Mouse (Mus musculus): Measurements from ENCODE around the gene Scgb1c1.

The Scgb1c1 gene

DNA sequence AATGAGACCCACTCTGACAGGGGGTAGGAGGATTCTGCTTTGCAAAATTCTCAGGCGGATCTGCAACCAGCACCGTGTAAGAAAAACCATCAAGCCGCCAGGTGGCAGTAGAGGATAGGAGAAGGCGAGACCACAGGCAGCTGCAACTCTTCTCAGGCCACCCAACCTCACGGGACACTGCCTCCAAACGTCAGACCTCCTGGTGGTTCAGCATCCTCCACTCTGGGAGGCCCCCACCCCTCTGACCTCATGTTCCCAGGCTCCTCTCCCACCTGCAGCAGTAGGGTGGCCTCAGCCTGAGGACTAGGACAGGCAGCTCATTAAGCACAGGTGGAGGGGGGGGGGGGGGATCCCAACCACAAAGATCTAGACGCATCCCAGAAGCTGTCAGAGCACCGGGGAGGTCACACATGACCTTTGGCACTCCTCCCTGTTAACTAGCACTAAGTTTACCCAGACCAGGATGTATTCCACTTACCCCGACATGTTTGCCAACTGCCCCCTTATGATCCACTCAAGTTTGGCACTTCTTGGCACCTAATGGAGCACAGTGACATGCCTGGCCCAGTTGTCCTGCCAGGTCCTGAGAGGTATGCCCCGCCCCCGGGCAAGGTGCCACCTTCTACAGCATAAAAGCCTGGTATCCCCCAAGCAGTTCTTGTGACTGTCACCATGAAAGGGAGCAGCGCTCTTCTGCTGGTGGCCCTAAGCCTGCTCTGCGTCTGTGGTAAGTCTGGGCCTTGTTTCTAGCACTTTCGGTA lies at the start of gene Scgb1c1:
Gene Scgb1c1 (plus strand): TSS at position 643 of the 761 bp plus-strand sequence.
- peak; percentile 74 to 91 for DNase-seq (ENCODE audit: low spot score in 2 of 2)

DNA sequence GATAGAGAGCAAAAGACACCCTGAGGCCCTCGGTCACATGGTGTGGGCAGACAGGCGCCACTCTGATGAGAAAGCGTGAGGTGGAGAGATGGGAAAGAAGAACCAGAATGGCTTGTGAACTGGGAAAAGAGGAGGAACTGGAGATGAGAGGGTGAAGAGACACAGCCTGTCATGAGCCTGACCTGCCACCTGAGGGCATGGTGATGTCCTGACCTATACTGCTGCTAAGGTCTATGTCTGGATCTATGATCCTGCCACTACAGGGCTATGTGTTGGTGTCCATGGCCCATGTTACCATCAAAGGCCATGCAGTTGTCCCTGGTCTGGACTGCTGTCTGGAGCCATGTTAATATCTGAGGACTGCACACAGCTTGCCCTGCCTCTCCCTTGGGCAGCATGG lies 47.7 kb upstream of the Scgb1c1 start:
- DNase-seq (ENCODE audit: low spot score in 2 of 2): no peak

DNA sequence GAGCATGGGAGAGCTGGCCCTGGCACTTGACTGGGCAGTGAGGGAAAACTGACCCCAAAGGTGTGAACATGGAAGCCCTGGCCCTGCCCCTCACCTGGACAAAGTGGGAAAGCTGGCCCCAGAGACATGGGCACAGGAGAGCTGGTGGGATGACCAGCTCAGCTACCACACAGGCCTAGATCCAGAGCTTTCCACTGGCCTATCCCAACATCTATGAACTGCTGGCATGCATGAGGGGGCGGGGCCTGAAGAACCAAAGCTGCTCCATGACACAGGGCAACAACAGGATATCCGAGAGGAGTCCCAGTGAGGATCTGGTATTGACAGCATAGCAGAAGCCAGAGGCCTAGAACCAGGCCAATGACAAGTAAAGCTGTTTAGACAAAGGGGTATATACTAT lies 47.1 kb upstream of the Scgb1c1 start:
- DNase-seq (ENCODE audit: low spot score in 2 of 2): no peak

DNA sequence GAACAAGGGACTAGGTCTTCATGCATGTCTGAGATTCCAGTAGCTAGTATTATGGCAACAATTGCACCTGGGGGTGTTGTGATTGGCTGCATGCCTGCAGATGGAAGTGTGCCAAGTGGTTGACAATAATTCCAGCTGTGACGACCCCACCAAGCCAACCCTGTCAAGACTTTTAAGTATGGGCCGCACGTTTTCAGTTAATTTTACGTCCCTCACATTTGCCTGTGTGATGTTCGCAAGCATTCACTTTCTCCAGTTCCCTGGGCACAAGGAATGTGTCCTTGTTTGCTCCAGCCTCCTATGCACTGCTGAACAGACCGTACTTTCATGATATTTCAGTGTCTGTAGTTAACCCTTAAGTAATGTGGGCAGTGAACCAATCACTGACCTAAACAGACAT lies 42.7 kb upstream of the Scgb1c1 start:
- no peak for DNase-seq (ENCODE audit: low spot score in 2 of 2)

DNA sequence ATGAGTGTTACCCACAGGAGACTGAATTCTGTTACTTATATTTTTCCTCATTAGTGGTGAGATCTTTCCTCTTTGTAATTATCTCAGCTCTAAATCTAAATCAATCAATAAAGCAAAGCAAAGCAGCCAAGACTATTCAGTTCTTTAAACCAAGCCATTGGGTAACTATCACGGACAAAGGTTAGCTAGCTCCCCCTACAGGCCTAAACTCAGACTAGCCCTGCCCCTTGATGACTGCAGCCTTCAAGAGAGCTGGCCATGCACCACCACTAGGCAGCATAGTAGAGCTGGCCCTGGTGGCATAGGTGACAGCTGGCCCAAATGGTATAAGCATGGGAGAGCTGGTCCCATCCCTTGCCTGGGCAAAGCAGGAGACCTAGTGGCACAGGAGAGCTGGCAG lies 39.6 kb upstream of the Scgb1c1 start:
- no peak for DNase-seq (ENCODE audit: low spot score in 2 of 2)

DNA sequence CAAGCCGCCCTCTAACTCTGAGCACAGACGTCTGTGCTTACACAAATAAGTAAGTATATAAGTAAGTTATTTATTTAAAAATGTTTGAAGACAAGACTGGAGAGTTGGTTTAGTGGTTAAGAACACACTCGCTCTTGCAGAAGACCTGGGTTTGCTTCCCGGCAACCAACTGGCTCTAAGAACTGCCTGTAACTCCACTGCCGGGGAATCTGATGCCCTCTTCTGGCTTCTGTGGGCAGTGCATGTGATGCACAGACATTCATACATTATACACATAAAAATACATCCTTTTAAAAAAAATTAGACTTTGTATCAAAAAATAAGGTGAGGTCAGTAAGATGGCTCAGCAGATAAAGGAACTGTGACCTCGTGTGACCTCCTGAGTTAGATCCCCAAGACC lies 34.9 kb upstream of the Scgb1c1 start:
- no peak for DNase-seq (ENCODE audit: low spot score in 2 of 2)

DNA sequence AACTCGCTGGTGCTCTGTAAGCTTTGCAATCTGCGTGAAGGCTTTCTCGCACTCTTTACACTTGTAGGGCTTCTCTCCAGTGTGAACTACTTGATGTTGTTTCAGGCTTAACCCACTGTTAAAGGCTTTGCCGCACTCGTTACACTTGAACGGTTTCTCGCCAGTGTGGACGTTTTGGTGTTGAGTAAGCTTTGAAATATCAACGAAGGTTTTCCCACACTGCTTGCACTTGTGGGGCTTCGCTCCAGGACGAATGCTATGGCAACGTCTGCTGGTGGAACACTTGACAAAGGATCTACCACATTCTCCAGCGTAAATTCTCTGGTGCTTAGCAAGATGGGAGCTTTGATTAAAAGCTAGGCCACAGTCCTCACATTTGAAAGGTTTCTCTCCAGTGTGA lies 33.6 kb upstream of the Scgb1c1 start:
- no peak for DNase-seq (ENCODE audit: low spot score in 2 of 2)

DNA sequence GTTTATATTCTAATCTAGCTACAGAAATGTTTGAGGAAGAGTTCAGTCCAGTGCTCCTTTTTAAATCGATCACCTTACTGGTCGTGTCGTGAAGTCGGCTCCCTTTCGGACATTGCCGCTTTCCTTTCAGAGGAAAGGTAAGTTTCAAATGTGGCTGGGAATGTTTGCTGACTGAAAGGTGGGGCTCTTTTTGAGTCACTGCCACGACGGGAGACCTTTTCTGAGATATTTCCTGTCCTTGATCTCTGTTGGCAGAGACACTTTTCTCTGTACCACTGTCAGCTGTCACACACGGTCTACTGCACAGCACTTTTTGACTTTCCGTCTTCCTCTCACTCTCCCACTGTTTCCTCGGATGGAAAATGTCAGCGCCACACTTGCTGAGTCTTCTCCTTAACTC lies 32.5 kb upstream of the Scgb1c1 start:
- DNase-seq (ENCODE audit: low spot score in 2 of 2): no peak

DNA sequence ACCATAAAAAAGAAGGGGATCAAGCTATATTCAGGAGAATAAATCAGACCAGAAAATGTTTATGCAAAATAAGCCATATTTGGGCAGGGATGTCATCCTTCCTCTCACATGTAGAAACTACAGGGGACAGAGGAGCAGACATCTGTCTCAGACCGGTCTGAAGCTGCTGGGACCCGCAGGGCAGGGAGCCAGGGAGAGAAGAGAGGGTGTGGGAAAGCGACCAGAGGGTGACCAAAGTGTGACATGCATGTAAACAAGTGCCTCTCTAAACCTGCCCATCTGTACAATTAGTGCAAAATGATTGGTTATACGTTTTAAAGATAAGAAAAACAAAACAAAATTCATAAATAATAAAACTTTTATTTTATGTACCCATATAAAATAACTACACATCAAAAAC lies 25.2 kb upstream of the Scgb1c1 start:
- no peak for DNase-seq (ENCODE audit: low spot score in 2 of 2)

DNA sequence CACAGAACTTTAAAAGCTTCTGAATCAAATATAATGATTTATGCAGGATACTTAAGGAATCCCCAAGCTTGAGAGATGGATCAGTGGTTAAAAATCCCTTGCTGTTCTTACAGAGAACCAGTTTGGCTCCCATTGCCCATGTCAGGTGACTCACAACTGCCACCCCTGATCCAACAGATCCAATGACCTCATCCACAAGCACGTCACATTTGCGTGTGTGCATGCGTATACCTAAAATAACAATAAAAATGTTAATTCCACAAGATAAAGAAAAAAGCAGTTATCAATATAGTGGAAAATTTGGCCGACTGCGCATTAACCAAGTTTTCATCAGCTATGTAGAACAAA lies 24.1 kb upstream of the Scgb1c1 start:
- no peak for DNase-seq (ENCODE audit: low spot score in 2 of 2)

DNA sequence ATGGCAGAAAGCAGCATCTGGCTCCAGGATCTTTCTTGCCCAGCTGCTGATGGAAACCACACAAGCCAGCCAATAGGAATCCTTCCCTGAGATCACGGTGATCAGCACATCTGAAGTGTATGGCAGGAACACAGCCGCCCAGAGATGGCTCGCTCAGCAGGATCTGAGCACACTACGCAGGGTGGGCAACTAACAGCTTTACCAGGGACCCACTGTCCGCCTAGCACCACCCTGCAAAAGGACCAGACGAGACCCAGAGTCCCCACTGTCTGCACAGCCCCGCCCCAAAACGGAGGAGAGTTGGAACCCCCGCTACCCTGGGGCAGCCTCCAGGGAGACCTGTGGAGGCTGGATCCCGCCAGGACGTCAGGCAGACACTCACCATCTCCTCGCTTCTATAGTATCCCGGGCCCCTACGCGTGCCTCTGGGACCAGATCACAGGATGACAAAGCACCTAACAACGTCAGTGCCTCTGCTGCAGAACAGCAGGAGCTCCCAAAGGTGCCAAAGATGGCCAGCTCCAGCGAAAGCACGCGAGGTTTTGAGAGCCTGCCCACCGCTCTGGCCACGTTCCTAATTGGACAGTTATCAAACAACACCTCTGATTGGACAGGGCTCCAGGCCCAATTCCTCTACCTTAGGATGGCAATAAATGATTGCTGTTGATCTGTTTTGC lies 23.6 kb upstream of the Scgb1c1 start, which contains the start of gene Zfp941:
Gene Zfp941 (minus strand): TSS at position 526 of the 677 bp plus-strand sequence.
- no peak for DNase-seq (ENCODE audit: low spot score in 2 of 2)

DNA sequence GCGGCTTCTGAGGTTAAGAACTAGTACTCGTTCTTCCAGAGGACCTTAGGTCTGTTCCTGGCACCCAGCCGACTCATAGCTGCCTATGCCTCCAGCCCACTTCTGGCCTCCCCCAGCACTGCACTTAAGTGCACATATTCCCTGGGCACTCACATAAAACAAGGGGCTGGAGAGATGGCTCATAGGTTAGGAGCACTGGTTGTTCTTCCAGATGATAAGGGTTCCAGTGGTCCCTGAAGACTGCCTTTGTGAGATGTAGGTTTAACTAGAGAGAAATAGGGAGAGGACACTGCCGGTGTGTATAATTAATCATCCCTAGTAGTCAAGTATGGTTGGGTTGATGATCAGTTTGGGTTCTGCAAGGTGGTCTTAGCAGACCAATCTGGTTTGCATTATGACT lies 22.6 kb upstream of the Scgb1c1 start:
- no peak for DNase-seq (ENCODE audit: low spot score in 2 of 2)

DNA sequence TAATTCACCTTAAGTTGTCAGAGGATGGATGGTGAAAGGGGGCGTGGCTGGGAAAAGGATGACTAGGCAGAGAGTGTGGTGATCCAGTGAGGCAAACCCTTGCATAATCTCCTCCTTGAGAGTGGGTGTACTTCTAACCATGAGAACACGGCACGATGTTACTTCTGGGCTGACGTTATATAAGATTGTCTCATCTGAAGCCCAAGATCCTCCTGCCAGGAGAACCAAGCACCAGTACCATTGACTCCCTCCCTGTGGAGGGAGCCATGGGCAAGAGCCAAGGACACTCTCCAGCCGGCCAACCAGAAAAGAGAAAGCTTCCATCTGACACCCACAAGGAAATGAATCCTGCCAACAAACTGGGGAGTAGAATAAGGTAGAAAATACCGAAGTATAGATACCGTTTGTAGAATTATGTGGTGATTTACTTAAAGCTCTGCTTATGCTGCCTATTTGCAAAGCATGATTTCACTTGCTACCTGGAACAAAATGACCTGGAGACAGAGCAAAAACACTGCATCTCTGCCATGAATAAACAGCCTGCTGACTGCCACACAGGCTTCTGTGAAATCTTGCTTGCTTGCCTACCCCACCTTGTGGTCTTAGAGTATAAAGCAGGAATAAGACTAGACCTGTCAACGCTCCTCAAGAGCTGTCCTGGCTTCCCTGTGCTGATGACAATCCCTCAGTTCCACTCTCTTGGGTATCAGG lies 17.0 kb upstream of the Scgb1c1 start:
- no peak for DNase-seq (ENCODE audit: low spot score in 2 of 2)

DNA sequence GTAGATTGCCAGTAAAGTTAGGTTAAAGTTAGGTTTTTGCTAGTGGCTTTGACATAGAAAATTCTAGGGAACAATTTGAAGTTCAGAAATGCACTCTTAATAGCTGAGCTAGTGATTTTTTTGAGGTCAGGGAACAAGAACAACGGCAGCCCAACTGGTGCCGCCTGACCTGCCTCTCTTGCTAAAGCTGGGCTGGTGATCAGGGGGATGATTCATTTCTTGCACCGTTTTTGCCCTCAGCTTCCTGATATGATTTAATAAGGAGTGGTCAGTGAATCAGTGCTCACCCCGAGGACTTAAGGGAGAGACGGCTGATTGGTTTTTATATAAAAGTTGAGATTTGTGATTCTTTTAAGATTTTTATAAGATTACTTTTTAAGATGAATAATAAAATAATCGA lies 13.9 kb upstream of the Scgb1c1 start:
- DNase-seq (ENCODE audit: low spot score in 2 of 2): no peak

DNA sequence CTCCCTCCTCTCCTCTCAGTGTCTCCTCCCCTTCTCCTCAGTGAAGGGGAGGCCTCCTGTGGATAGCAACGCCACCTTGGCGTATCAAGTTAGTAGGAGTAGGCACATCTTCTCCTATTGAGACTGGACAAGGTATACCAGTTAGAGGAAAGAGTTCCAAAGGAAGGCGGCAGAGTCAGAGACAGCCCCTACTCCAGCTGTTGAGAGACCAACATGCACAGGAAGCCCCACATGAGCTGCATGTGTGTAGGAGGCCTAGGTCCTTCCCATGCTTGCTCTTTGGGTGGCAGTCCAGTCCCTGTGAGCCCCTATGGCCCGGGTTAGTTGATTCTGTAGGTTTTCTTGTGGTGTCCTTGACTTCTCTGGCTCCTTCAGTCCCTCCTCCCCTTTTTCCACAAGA lies 12.0 kb upstream of the Scgb1c1 start:
- no peak for DNase-seq (ENCODE audit: low spot score in 2 of 2)

DNA sequence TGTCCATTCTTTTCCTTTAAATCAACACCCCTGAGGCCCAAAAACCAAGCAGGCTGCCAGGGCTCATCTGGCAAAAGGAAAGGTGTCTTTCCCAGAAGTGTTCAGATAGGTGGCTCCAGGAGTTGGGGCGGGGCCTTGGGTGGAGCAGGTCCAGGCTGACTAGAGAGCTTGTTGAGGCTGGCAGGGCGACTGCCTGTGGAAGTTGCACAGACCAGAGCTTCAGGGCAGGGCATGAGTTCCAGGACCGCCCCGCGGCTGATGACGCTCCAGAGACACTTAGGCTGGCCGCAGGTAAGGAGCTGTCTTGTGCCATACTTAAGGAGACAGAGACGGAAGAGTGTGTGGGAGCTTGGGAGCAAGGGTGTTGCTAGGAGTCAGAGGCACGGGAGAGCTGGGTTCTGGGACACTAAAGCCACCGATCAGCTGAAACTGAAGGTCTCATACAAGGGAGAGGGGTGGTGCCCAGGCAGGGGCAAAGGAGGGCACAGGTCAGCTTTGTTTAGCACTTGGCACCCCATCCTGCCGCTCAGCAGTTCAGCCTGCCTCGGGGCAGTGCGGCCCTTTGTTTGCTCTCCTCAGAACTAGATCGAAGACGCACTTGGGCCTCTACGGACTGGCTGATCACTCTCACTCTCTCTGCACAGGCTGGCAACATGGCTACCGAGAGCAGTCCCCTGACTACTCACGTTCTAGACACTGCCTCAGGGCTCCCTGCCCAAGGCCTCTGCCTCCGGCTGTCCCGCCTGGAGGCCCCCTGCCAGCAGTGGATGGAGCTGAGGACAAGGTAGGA lies 10.2 kb upstream of the Scgb1c1 start, which contains the start of gene Urah:
Gene Urah (plus strand): TSS at position 51 of the 790 bp plus-strand sequence.
- DNase-seq (ENCODE audit: low spot score in 2 of 2): no peak

DNA sequence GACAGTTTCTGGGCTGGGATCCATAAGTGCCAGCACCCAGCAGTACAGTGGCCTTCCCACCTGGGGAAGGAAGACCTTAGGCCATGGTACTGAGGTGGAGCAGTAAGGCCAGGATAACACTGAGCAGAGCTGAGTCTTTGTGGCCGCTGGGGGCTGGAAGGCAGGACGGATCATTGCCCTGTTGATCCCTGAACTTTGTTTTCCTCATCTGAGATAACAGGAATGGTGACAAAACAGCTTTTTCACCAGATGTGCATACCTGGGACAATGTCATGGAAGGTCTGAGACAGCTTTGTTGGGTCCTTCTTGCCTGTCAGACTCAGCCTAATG lies 9.6 kb upstream of the Scgb1c1 start:
- no peak for DNase-seq (ENCODE audit: low spot score in 2 of 2)

DNA sequence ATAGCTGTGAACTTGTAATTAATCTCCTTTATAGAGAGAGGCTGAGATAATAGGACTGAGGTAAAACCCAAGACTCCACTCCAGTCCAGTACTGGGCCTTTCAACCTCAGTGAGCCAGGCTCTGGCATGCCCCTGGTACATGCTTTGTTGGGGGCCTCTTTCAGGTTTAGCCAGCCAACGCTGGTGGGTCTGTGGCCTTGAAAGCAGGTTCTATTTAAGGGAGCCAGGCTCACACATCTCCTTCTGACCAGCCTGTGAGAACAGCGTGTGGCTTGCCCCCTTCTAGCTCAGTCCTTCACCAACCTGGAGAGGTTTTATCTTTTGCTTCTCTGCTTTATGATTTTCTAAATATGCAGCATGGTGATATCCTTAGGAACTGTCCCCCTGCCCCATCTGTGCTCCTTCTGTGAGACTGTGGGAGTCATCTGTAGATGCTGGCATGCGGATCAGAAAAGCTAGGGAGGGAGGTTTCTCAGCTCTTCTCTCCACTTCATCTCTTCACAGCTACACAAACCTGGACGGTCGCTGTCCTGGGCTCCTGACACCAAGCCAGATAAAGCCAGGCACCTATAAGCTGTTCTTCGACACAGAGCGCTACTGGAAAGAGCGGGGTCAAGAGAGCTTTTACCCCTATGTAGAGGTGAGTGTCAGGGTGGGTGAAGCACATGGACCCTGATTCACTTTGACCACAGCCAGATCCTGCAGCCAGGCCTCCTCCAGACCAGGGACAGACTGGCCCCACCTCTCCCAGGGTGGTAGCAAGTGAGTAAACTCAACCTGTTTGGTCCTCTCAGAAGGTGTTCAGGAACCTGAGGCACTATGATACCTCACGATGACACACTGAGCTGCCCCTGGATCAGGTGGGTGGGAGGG lies 8.9 kb upstream of the Scgb1c1 start:
- no peak for DNase-seq (ENCODE audit: low spot score in 2 of 2)

DNA sequence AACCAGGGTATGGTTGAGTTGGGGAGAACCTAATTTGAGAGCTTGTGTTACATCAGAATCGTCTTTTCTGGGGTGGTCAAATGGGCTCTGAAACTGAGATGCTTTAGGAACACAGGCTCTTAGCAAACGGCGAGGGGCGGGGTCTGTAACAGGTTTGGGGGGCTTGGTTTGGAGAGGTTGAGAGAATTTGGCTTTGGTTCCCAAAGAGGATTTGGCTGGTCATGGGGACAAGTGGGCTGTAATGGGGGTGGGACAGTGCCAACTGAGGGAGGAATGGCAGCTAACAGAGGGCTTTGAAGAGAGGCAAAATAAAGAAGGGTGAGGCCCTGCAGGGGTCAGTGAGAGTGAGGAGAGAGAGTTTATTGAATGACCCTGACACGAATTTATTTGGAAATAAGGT lies 5.8 kb upstream of the Scgb1c1 start:
- DNase-seq (ENCODE audit: low spot score in 2 of 2): no peak

DNA sequence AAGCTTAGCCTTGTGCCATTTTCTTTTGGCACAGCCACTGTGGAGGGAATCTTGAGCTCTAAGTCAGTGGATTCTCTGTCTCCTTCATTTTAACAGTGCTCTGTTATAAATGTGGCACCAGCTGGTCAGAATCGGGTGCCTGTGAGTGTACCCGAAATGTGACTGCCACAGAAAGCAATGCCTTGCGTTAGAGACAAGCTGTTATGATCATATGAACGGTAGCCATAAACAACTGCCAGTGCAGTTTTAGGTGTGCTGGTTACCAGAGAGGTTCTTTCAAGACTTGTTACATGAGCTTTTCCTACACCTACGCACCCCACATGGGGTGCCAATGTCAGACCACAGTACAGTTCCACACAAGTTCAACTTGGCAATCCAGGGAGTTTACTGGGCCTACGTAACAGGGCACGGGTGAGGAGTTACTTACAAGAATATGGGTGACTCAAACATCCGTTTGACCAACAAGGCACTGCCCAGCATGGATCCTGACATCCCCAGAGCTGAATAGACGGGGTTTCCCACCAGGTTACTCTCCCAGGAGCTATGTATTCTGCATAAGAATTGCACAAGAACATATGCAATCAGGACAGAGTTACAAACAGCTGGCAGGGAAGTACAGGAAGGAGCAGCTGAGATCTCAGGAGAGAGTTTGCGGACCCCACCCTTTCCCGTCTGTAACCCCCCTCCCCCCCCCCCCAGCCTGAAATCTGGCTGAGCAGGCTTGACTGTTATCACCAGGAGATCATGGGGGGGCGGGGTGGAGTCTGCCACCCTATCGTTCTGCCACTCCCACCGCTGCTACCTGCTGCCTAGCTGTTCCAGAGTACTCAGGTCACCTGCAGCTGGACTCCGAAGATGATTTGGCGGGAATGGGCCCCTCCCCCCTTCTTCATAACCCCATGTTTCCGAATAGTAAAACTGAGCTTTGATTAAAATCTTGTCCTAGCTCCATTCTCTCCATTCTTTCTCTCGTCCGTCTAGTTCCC lies 4.3 kb upstream of the Scgb1c1 start:
- no peak for DNase-seq (ENCODE audit: low spot score in 2 of 2)
